Mouse (Mus musculus) right cerebral cortex, adult 18-20 months (tissue): ENCODE measurements around the gene Tomm22.
"Not testable (repeated sequence)": the region's sequence is repeated elsewhere in the genome, so short reads cannot be mapped to it uniquely, and the experiment has no call there.

ENCODE experiments used
- DNase-seq: peaks from one replicate; pipeline ENCODE4 v3.0.0; 2022; ENCODE audit warnings: mixed read lengths

The Tomm22 gene

GRCm38 (mm10) chr15:79670249-79670971, at the start of gene Tomm22:
Tomm22 (plus strand) TSS chr15:79670861.
- peak; percentile 94 for DNase-seq

GRCm38 (mm10) chr15:79630471-79630870, 40.2 kb upstream of the Tomm22 start:
- no peak for DNase-seq

GRCm38 (mm10) chr15:79641135-79641817, 29.4 kb upstream of the Tomm22 start:
- peak; percentile 60 for DNase-seq

- no peak for DNase-seq
These were observed 25.2 kb upstream of the Tomm22 start for GRCm38 (mm10) chr15:79645483-79645882.

- DNase-seq = peak; percentile 47
These were observed 22.5 kb upstream of the Tomm22 start for GRCm38 (mm10) chr15:79648130-79648529.

GRCm38 (mm10) chr15:79650569-79650968, 20.1 kb upstream of the Tomm22 start:
- no peak for DNase-seq

GRCm38 (mm10) chr15:79651481-79651880, 19.2 kb upstream of the Tomm22 start:
- no peak for DNase-seq

- DNase-seq = peak; percentile 81
These were observed 14.2 kb upstream of the Tomm22 start for GRCm38 (mm10) chr15:79656451-79656850.

- DNase-seq = peak; percentile 88
These were observed 12.7 kb upstream of the Tomm22 start for GRCm38 (mm10) chr15:79657837-79658530.

- peak; percentile 95 for DNase-seq
These were observed 11.9 kb upstream of the Tomm22 start, which contains the start of the genes Fam227a and Cby1 for GRCm38 (mm10) chr15:79658531-79659375. Fam227a (minus strand) TSS chr15:79658956. Cby1 (plus strand) TSS chr15:79659199.

GRCm38 (mm10) chr15:79661852-79662251, 8.8 kb upstream of the Tomm22 start:
- DNase-seq = no peak

- DNase-seq = peak; percentile 77
These were observed 6.0 kb upstream of the Tomm22 start for GRCm38 (mm10) chr15:79664666-79665065.

- no peak for DNase-seq
These were observed 1.5 kb upstream of the Tomm22 start for GRCm38 (mm10) chr15:79669195-79669594.

- no peak for DNase-seq
These were observed 275 bp downstream of the Tomm22 start for GRCm38 (mm10) chr15:79670972-79671299.

- not testable (repeated sequence) for DNase-seq
These were observed 1.2 kb downstream of the Tomm22 start for GRCm38 (mm10) chr15:79671828-79672348.

GRCm38 (mm10) chr15:79677936-79678335, 7.3 kb downstream of the Tomm22 start:
- DNase-seq = no peak

- no peak for DNase-seq
These were observed 11.3 kb downstream of the Tomm22 start for GRCm38 (mm10) chr15:79681973-79682372.

GRCm38 (mm10) chr15:79683146-79683545, 12.5 kb downstream of the Tomm22 start:
- no peak for DNase-seq

- DNase-seq = peak; percentile 66
These were observed 13.2 kb downstream of the Tomm22 start for GRCm38 (mm10) chr15:79683707-79684465.

GRCm38 (mm10) chr15:79684616-79685015, 14.0 kb downstream of the Tomm22 start:
- DNase-seq = no peak

GRCm38 (mm10) chr15:79685141-79685641, 14.5 kb downstream of the Tomm22 start:
- DNase-seq = no peak
